Mouse (Mus musculus) left cerebral cortex, adult 18-20 months (tissue): ENCODE results near the gene Tmem86a. TPM values are rescaled to one million over a fixed set of nuclear protein-coding genes. Genes with fewer than 3 reads are reported as not detected.

Experiments used
- DNase-seq, 2 experiments: peaks; one replicate each; pipeline ENCODE4 v3.0.0; 2021 to 2022; ENCODE audit warnings: low spot score in 2 of 2, mixed read lengths in 1 of 2
- long read RNA-seq, 2 experiments: library from polyadenylated mRNA; stranded (forward); transcript quantifications; one replicate each; pipeline ENCODE4 v2.0.0; 2021
- total RNA-seq, 2 experiments: library from RNA; stranded (reverse); gene quantifications; 2 replicates each; pipeline ENCODE4 v1.2.3; 2021

Gene Tmem86a
- 10 to 100 TPM; 13.2 to 13.5 TPM for total RNA-seq
- long read RNA-seq, experiment 1, transcript Tmem86a-201 (3 exons, 1,831 nt) = major isoform, 24 of 27 reads
- long read RNA-seq, experiment 1, partial matches to known transcripts = 0 of 27 reads
- long read RNA-seq, experiment 1, other reads (novel, unspliced or antisense) = 3 of 27 reads
- long read RNA-seq, experiment 2, transcript Tmem86a-201 (3 exons, 1,831 nt) = major isoform, 14 of 17 reads
- long read RNA-seq, experiment 2, partial matches to known transcripts = 1 of 17 reads
- long read RNA-seq, experiment 2, other reads (novel, unspliced or antisense) = 2 of 17 reads

DNA sequence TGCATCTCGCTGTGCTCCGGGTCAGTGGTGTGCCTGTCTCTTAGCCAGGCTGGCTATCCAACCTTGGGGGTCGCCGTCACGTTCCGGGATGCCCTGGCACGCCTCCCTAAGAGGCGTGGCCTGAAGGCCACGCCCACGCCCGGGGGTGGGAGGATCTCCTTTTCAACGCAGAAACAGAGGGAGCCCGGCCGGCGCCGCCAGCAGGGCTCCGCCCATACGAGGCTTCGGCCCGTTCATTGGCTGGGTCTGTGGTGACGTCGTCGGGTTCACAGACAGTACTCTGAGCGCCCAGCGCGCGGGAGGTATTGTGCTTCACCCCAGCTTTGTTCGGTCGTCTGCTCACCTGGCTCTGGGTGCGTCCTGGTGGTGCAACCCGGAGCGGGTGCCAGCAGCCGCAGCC lies at the start of gene Tmem86a:
Gene Tmem86a (plus strand): TSS at position 236 of the 400 bp plus-strand sequence.
- DNase-seq = peak; percentile 92 to 96

- no peak for DNase-seq
Measured at GRCm38 (mm10) chr7:47000644-47000983, 49.8 kb upstream of the Tmem86a start.

- DNase-seq = no peak
Measured at GRCm38 (mm10) chr7:47001125-47001899, 49.1 kb upstream of the Tmem86a start.

GRCm38 (mm10) chr7:47001900-47002275 lies 48.5 kb upstream of the Tmem86a start:
- no peak for DNase-seq

DNA sequence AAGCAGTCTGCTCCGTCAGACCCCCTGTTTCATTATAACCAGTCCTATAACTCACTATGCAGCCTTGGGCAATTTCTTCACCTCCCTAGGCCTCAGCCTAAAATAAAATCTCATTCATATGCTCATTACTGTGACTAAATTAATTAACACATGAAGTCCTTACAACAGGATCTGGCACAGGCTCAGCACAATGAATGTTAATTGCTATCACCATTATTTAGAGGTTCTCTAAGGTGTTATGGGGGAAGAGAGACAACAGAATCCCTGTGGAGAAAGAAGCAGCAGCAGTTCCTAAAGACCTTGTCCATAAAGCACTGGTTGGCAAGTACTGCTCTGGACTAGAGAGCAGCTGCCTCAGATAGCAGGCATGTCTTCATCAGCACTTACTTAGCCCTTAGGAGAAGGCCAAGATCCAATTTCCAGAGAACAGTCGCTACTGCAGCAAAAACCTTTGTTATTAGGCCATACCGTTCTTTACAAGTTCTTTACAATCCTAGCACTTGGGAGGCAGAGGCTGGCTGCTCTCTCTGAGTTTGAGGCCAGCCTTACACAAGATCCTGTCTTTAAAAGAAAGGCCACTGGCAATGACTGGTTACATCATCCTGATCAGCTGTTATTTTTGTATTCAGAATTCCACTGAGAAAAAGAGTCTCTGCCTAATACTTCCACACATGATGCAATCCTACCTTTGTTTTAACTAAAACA lies 46.8 kb upstream of the Tmem86a start:
- DNase-seq = no peak

DNA sequence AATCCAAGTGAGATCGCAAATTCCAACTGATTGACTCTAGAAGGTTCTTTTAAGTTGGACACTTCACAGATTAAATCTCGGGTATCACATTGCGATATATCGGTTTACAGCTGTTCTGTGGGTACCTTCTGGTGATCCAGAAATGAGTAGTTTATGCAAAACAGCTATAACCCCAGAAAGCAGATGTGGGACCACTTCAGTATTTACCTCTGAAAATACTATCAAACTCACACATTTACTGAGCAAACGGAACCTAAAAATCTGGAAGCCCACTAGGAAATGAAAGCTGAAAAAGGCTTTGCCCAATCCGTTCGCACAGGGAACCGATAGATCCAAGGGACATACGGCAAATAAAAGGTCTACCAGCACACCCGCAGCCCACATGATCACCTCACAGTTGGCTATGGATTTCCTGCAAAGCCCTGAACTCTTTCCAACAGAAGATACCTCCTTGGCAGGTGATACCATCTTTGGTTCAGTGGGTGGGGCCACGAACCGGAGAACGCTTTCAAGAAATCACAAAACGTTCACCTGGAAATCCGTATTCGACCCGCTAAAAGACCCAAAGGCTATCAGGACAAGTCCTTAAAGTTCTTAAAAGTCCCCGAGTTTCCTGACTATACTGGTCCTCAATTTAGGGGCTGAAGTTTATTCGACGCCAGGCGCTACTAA lies 43.2 kb upstream of the Tmem86a start:
- no peak for DNase-seq

DNA sequence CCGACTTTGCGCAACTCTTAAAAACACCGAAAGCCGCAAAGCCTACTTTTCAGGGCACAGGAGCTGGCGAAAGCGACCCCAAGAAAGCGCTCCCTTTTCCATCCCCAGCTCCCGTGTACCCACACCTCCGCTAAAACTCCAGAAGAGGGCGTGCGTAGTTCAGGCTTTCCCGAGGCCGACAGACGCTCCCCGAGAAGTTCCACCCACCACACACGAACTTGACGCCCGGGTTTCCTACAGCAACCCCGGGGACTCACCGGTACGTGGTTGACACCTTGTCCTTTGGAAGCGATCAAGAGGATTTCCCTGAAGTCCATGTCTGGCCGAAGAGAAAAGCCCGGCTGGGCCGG lies 42.6 kb upstream of the Tmem86a start:
- no peak for DNase-seq

DNA sequence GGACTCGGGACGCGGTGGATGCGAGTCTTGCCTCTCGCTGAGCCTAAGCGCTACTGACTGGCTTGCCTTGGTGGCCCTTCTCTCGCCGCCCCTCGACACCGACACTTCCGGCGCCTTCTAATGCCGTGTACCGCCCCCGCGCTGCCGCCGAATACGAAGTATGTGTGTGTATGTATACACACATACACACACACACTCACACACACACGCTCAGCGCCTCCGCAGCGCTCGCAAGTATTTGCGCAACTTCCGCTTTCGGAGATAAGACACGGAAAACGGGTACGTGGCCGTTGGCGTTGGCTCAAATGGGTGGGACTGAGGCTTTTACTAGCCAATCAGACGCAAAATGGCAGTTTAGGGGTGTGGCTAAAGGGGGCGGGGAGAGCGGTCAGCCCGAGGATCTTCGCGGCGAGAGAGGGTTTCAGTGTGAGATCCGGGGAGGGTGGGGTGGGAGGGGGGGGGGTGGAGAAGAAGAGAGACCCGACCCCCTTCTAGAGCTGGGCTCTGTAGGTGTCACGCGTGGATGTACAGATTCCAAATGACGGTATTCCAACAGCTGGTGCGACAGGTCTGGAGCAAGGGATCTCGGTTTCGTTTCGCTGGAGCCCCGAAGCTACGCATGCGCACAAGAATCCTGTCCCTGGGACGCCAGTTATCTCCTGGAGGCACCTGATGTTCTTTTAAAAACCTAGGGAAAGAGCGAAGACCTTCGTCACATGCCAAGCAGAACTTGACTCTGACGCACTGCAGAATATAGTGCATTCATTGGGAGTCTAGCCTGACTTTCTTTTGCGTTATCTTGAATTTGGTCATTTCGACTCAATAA lies 42.0 kb upstream of the Tmem86a start, which contains the start of gene Spty2d1:
Gene Spty2d1 (minus strand): TSS at position 244 of the 826 bp plus-strand sequence.
- peak; percentile 99 for DNase-seq

DNA sequence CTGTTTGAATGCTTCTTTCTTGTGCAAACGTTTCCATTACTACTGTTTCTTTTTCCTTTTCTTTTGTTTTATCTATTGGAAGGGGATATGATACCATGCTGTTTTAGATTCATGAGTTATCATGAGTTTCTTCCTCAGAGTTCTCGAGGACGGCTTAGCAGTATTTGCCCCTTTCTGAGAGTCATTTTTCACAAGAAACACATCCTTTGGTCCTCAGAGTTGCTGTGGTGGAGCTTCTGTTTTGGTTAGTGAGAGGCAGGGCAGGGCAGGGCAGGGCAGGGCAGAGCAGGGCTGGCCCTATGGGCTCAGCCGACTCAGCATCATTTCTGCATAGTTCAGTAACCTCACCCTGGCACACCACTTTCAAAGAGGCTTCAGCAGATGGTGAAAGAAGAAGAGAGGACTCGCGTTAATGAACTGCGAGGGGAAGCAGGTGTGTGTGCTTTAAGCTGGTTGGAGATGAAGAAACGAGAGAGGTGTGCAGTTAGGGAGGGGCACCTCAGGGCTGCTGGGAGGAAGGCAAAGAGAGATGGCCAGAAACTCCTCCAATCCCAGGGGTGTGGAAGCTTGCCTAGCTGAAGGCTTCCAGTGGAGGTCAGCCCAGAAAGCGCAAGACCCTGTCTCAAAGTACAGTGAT lies 37.2 kb upstream of the Tmem86a start:
- no peak for DNase-seq

- no peak for DNase-seq
Measured at GRCm38 (mm10) chr7:47014564-47015389, 35.6 kb upstream of the Tmem86a start.

GRCm38 (mm10) chr7:47015390-47016065 lies 34.9 kb upstream of the Tmem86a start:
- peak; percentile 63 to 66 for DNase-seq

DNA sequence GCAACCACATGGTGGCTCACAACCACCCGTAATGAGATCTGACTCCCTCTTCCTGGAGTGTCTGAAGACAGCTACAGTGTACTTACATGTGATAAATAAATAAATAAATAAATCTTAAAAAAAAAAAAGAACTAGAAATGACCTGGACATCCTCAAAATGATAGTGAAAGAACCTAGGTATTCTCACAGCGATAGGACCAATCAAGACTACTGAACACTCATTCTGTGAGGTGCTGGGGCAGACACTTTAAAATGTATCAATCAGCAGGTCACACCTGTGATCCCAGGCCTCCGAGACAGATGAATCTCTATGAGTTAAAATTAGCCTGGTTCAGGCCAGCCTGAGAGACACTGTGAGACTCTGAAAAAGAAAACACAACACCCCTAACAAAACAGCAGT lies 33.8 kb upstream of the Tmem86a start:
- DNase-seq = no peak

DNA sequence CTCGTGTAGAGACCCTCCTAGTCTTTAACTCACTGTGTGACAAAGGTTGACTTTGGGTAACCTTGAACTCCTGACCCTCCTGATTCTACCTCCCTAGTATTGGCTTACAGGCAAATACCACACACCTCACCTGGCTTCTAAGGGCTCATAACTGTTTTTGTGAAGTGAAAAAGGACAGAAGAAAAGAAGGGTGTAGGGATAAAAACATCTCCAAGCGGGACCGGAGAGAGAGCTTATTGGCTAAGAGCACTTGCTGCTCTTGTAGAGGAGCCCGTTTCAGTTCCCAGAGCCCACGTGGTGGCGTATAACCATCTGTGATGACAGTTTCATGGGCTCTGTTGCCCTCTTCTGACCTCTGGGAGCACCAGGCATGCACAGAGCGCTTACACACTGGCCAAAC lies 33.3 kb upstream of the Tmem86a start:
- DNase-seq = no peak

DNA sequence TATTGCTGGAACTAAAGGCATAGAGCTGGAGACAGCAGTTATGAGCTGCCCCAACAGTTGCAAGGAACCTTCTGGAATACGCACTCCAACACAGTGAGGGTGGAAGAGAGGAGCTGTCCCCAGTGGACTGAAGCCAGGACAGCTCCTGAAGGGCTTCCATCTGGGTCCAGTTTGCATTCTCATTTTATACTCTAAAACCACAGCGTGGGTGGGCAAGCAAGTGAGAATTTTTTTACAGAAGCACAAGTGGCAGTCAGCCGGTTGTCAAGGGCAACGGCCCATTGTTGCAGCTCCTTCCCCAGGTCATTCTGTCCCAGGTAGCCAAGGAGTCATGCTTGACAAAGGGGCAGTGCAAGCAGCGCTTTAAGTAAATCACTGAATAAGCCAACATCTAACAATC lies 30.8 kb upstream of the Tmem86a start:
- peak; percentile 61 to 72 for DNase-seq

DNA sequence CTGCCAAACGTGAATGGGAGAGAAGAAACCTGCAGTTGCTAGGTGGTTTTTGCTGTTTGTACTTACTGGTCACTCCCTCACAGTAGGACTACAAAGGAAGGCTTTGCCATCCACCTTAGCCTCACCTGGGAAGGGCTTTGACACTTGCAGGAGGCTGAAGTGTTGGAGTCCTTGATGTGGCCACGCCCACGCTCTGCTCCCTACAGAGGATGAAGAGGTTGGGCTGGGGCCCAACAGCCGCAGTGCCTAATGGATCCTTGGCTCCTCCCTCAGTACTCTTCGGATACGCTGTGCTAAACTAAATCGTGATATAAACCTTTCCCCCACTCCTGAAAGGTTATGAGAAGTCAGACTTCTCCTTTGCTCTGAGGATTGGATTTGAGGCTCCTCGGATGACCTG lies 29.4 kb upstream of the Tmem86a start:
- no peak for DNase-seq

- DNase-seq = no peak
Measured at GRCm38 (mm10) chr7:47022482-47022881, 27.9 kb upstream of the Tmem86a start.

- DNase-seq = peak; percentile 84 to 92
Measured at GRCm38 (mm10) chr7:47023530-47023929, 26.9 kb upstream of the Tmem86a start.

- no peak for DNase-seq
Measured at GRCm38 (mm10) chr7:47024454-47024853, 25.9 kb upstream of the Tmem86a start.

- no peak for DNase-seq
Measured at GRCm38 (mm10) chr7:47025429-47025828, 25.0 kb upstream of the Tmem86a start.
